Mouse (Mus musculus): Measurements from ENCODE around the gene Gm20425. TPM values are rescaled to one million over a fixed set of nuclear protein-coding genes. Genes with fewer than 3 reads are reported as not detected.

The Gm20425 gene
- total and polyA plus RNA-seq, 3 experiments: not detected

DNA sequence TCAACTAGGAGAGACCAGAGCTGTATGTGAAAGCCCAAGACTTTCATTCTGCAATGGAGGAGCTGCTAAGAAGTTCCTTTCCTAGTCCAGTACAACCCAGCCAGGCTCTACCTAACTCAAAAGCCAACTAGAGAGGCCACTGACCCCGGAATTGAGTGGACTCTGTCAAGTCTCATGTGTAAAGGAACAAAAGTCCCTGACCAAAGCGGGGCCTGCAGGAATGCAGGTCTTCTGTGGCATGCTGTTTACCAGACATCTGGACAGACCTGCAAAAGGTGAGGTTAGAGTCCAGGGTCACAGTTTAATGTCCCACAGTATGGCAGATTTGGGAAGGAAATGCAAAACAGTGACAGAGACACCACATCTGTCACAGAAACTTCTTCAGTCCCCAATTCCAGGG is 11.1 kb upstream of the Gm20425 start:
- Histone ChIP-seq H3K27ac (ENCODE audit: insufficient read depth, low read depth) (no peak overlapping the region), H3K9me3 (replicated peaks; ENCODE audit: low read length) (no peaks in the 10 kb centered on the region), H3K9ac (ENCODE audit: insufficient read depth, low read depth) (no peak overlapping the region), H3K4me3 (replicated peaks in 1 of 3; ENCODE audit: low read depth in 2 of 3, low read length in 2 of 3, poor library complexity in 1 of 3) (no peak overlapping the region), H3K36me3 (replicated peaks in 1 of 2; ENCODE audit: control insufficient read depth in 1 of 2, insufficient read depth in 1 of 2, low read length in 1 of 2) (no peaks in the 10 kb centered on the region), H3K27me3 (replicated peaks) (peaks cover 7% of the 10 kb centered on the region), H3K4me2 (ENCODE audit: insufficient read depth, low read depth, poor library complexity, severe bottlenecking) (no peak overlapping the region), H3K79me2 (replicated peaks; ENCODE audit: control insufficient read depth, extremely low read depth, insufficient read depth, poor library complexity, severe bottlenecking) (no peaks in the 10 kb centered on the region), H3K4me1 (ENCODE audit: control insufficient read depth in 1 of 2, insufficient read depth in 2 of 2) (no peaks in the 10 kb centered on the region)
- in situ Hi-C loops (cut with MboI; ENCODE audit: low pct_ligation_motif_present, low pct_unique_long_range_greater_than_20kb, low sequenced_read_pairs) (no loop called here), dilution Hi-C loops (cut with MboI; ENCODE audit: extremely low pct_ligation_motif_present, extremely low pct_unique_long_range_greater_than_20kb, low sequenced_read_pairs) (no loop called here)
- TF ChIP-seq UBTF (IDR thresholded peaks at IDR 0.05; ENCODE audit: low read depth, low read length): no peak
- TF ChIP-seq ELF1 (IDR thresholded peaks at IDR 0.05; ENCODE audit: low read depth, low read length): no peak
- no peak for TF ChIP-seq MAFK (IDR thresholded peaks at IDR 0.05; ENCODE audit: insufficient replicate concordance, low read length)
- TF ChIP-seq RCOR1 (conservative IDR thresholded peaks at IDR 0.05; ENCODE audit: low read depth, low read length): no peak
- TF ChIP-seq POLR2A (IDR thresholded peaks at IDR 0.05; ENCODE audit: low read depth, low read length): no peak
- TF ChIP-seq USF1 (IDR thresholded peaks at IDR 0.05; ENCODE audit: low read depth, low read length): no peak
- TF ChIP-seq JUN (IDR thresholded peaks at IDR 0.05; ENCODE audit: insufficient read depth, low read depth, low read length): no peak
- TF ChIP-seq MAX (IDR thresholded peaks at IDR 0.05; ENCODE audit: low read length): no peak
- no peak for TF ChIP-seq EP300 (IDR thresholded peaks at IDR 0.05; ENCODE audit: low read length)
- TF ChIP-seq NELFE (IDR thresholded peaks at IDR 0.05; ENCODE audit: low read depth, low read length): no peak
- no peak for TF ChIP-seq CHD2 (IDR thresholded peaks at IDR 0.05; ENCODE audit: low read length)
- TF ChIP-seq JUND (conservative IDR thresholded peaks at IDR 0.05; ENCODE audit: low read depth, low read length): no peak
- no peak for TF ChIP-seq TBP (conservative IDR thresholded peaks at IDR 0.05; ENCODE audit: low read depth, low read length)
- no peak for TF ChIP-seq USF2 (conservative IDR thresholded peaks at IDR 0.05; ENCODE audit: low read depth, low read length)
- no peak for TF ChIP-seq POLR2AphosphoS2 (IDR thresholded peaks at IDR 0.05; ENCODE audit: low read depth, low read length)
- no peak for TF ChIP-seq MEF2A (IDR thresholded peaks at IDR 0.05; ENCODE audit: borderline replicate concordance, low read depth, low read length)
- no peak for TF ChIP-seq MYC (IDR thresholded peaks at IDR 0.05; ENCODE audit: low read depth, low read length)
- no peak for TF ChIP-seq CTCF (conservative IDR thresholded peaks at IDR 0.05 in 1 of 2, IDR thresholded peaks at IDR 0.05 in 1 of 2; ENCODE audit: low read depth in 2 of 2, low read length in 2 of 2)
- TF ChIP-seq SMC3 (IDR thresholded peaks at IDR 0.05; ENCODE audit: low read depth, low read length): no peak
- no peak for TF ChIP-seq IRF4 (IDR thresholded peaks at IDR 0.05; ENCODE audit: low read depth, low read length)
- no peak for DNase-seq (ENCODE audit: extremely low read depth)

DNA sequence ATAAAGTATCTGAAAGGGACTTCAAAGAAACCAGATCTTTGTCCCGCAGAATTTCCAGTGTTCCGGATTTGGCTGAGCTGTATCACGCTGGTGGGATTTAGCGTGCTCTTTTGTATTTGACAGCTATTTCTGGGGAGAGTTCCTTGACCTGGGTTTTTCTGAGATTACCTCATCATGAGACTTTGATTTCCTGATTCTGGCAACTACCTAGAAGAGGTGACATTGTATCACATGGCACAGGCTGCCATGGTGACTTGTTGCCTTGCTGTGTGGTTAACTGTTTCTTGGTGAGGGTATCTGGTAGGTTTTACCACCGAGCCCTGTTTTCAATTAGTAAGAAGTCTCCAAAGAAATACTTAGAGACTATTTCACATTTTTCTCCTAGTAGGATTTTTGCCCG is 9.4 kb upstream of the Gm20425 start:
- in situ Hi-C loops (cut with MboI; ENCODE audit: low pct_ligation_motif_present, low pct_unique_long_range_greater_than_20kb, low sequenced_read_pairs) (no loop called here), dilution Hi-C loops (cut with MboI; ENCODE audit: extremely low pct_ligation_motif_present, extremely low pct_unique_long_range_greater_than_20kb, low sequenced_read_pairs) (no loop called here)
- H3K9me3 ChIP-seq (replicated peaks; ENCODE audit: low read length): no peaks in the 10 kb centered on the region
- no peaks in the 10 kb centered on the region; a peak in 1 of 4 replicates for H3K4me1 ChIP-seq (ENCODE audit: control insufficient read depth in 1 of 2, insufficient read depth in 2 of 2)
- TF ChIP-seq RAD21 (IDR thresholded peaks at IDR 0.05; ENCODE audit: low read depth, low read length): no peak
- TF ChIP-seq BHLHE40 (IDR thresholded peaks at IDR 0.05; ENCODE audit: low read depth, low read length): no peak
- no peak for TF ChIP-seq NRF1 (IDR thresholded peaks at IDR 0.05; ENCODE audit: low read depth, low read length)
- no peak for TF ChIP-seq ZNF384 (IDR thresholded peaks at IDR 0.05; ENCODE audit: low read depth, low read length)
- TF ChIP-seq UBTF (IDR thresholded peaks at IDR 0.05; ENCODE audit: low read depth, low read length): no peak
- H3K27me3 ChIP-seq (replicated peaks): peaks cover 7% of the 10 kb centered on the region
- H3K79me2 ChIP-seq (replicated peaks; ENCODE audit: control insufficient read depth, extremely low read depth, insufficient read depth, poor library complexity, severe bottlenecking): no peaks in the 10 kb centered on the region
- no peak overlapping the region for H3K9ac ChIP-seq (ENCODE audit: insufficient read depth, low read depth)
- no peaks in the 10 kb centered on the region for H3K36me3 ChIP-seq (replicated peaks in 1 of 2; ENCODE audit: control insufficient read depth in 1 of 2, insufficient read depth in 1 of 2, low read length in 1 of 2)
- H3K27ac ChIP-seq (ENCODE audit: insufficient read depth, low read depth): no peak overlapping the region
- no peak for DNase-seq (ENCODE audit: extremely low read depth)
- H3K4me2 ChIP-seq (ENCODE audit: insufficient read depth, low read depth, poor library complexity, severe bottlenecking): no peak overlapping the region
- H3K4me3 ChIP-seq (replicated peaks in 1 of 3; ENCODE audit: low read depth in 2 of 3, low read length in 2 of 3, poor library complexity in 1 of 3): no peak overlapping the region
